Mouse (Mus musculus) frontal cortex, postnatal 36 days (tissue): Measurements from ENCODE around the gene Tyrobp.
A peak's percentile ranks its signal among the peaks of the same experiment; 100 is the strongest.

Experiments
- DNase-seq, 2 experiments: peaks; one replicate each; pipeline ENCODE4 v3.0.0; 2022; ENCODE audit warnings: low spot score in 2 of 2

Gene Tyrobp

GRCm38 (mm10) chr7:30413596-30413995 lies at the start of gene Tyrobp:
Gene Tyrobp (plus strand): TSS chr7:30413760.
- no peak for DNase-seq

- no peak for DNase-seq
These were observed 46.1 kb upstream of the Tyrobp start for GRCm38 (mm10) chr7:30367466-30367865.

GRCm38 (mm10) chr7:30373501-30373962 lies 40.0 kb upstream of the Tyrobp start:
- DNase-seq, result peak; percentile 94 to 98

GRCm38 (mm10) chr7:30380061-30380460 lies 33.5 kb upstream of the Tyrobp start:
- no peak for DNase-seq

- no peak for DNase-seq
These were observed 29.5 kb upstream of the Tyrobp start for GRCm38 (mm10) chr7:30384106-30384505.

GRCm38 (mm10) chr7:30392746-30393520 lies 20.6 kb upstream of the Tyrobp start:
- DNase-seq, result no peak

- DNase-seq, result no peak
These were observed 19.9 kb upstream of the Tyrobp start for GRCm38 (mm10) chr7:30393631-30394030.

GRCm38 (mm10) chr7:30394379-30394778 lies 19.2 kb upstream of the Tyrobp start:
- no peak for DNase-seq

GRCm38 (mm10) chr7:30394871-30395270 lies 18.7 kb upstream of the Tyrobp start:
- DNase-seq, result no peak

- no peak for DNase-seq
These were observed 13.9 kb upstream of the Tyrobp start for GRCm38 (mm10) chr7:30399671-30400070.

GRCm38 (mm10) chr7:30402343-30402742 lies 11.2 kb upstream of the Tyrobp start:
- DNase-seq, result no peak

- DNase-seq, result no peak
These were observed 4.9 kb upstream of the Tyrobp start for GRCm38 (mm10) chr7:30408639-30409038.

GRCm38 (mm10) chr7:30409789-30410188 lies 3.8 kb upstream of the Tyrobp start:
- DNase-seq, result no peak

GRCm38 (mm10) chr7:30411023-30411422 lies 2.5 kb upstream of the Tyrobp start:
- DNase-seq, result no peak

GRCm38 (mm10) chr7:30412735-30413147 lies 819 bp upstream of the Tyrobp start:
- DNase-seq, result no peak

GRCm38 (mm10) chr7:30417856-30418255 lies 4.3 kb downstream of the Tyrobp start:
- no peak for DNase-seq

- no peak for DNase-seq
These were observed 6.3 kb downstream of the Tyrobp start, which contains the start of gene Hcst for GRCm38 (mm10) chr7:30419561-30420499. Gene Hcst (minus strand): TSS chr7:30419854.

GRCm38 (mm10) chr7:30420673-30421072 lies 7.1 kb downstream of the Tyrobp start:
- DNase-seq, result no peak

GRCm38 (mm10) chr7:30421175-30421889 lies 7.8 kb downstream of the Tyrobp start, which contains the start of gene Nfkbid:
Gene Nfkbid (plus strand): TSS chr7:30421732.
- peak; percentile 48 to 52 for DNase-seq

GRCm38 (mm10) chr7:30421890-30422435 lies 8.4 kb downstream of the Tyrobp start:
- peak; percentile 93 to 96 for DNase-seq

- DNase-seq, result no peak
These were observed 9.0 kb downstream of the Tyrobp start for GRCm38 (mm10) chr7:30422560-30422959.
